Mouse (Mus musculus) spleen, adult 2 months (tissue): ENCODE measurements around the gene Efcab14.

Experiments used
- CTCF ChIP-seq: fragments of 200-500 bp; IDR thresholded peaks from 2 replicates; pipeline ENCODE4 v1.5.1; 2011; ENCODE audit warnings: mild to moderate bottlenecking, inconsistent platforms; ENCODE audit not compliant: insufficient read depth, insufficient read length, insufficient replicate concordance; ENCODE audit errors: extremely low read depth
- POLR2A ChIP-seq: fragments of 200-500 bp; IDR thresholded peaks from 2 replicates; pipeline ENCODE4 v1.6.1; 2011; ENCODE audit warnings: low read depth, low read length, inconsistent platforms

GRCm38 (mm10) chr4:115743096-115743495 is 5.6 kb downstream of the Efcab14 start:
- TF ChIP-seq CTCF (no peak), POLR2A (no peak)
